Comparison of ENCODE assay signal across 16 mouse cellular contexts in genomic region chr14:11642977-11643376, GRCm38 (mm10).
DNase-seq lines count a peak whose midpoint lies in the region; ATAC-seq and TF ChIP-seq lines count a peak whose summit lies in the region.
"Had no signal": no experiment of that assay in that cellular context is flagged by ENCODE, and none has a peak within 500 bp of the region (broad histone marks: within the 10 kb centered on the region; RNA-seq: fewer than 3 reads in every experiment).

No protein-coding gene starts in this region.

- no peak for TF ChIP-seq CTCF in hindbrain, postnatal 0 days (IDR thresholded peaks at IDR 0.05; ENCODE audit: low read depth)
- TF ChIP-seq CTCF in small intestine, adult 2 months (IDR thresholded peaks at IDR 0.05; ENCODE audit: extremely low read depth, insufficient read length, insufficient replicate concordance, low read depth, low read length) = no peak

- H3K27ac ChIP-seq in hindbrain, postnatal 0 days = no peak overlapping the region
- no peak overlapping the region for H3K27ac ChIP-seq in hindbrain, embryonic 12.5 days
- H3K27ac ChIP-seq in small intestine, adult 2 months (ENCODE audit: insufficient read depth, low read depth, low read length) = peak overlapping the region; percentile 54
- H3K27ac ChIP-seq in embryonic facial prominence, embryonic 10.5 days (replicated peaks) = no peak overlapping the region
- H3K27ac ChIP-seq: hindbrain, embryonic 13.5 days; liver, embryonic 15.5 days; midbrain, embryonic 12.5 days; neural tube, embryonic 13.5 days had no signal

- H3K36me3 ChIP-seq in hindbrain, postnatal 0 days (ENCODE audit: insufficient read depth, low read length) = no peaks in the 10 kb centered on the region
- H3K36me3 ChIP-seq in hindbrain, embryonic 12.5 days = no peaks in the 10 kb centered on the region
- H3K36me3 ChIP-seq in small intestine, adult 2 months (ENCODE audit: control insufficient read depth, insufficient read depth, low read length) = no peaks in the 10 kb centered on the region
- H3K36me3 ChIP-seq in embryonic facial prominence, embryonic 10.5 days (replicated peaks) = no peaks in the 10 kb centered on the region
- H3K36me3 ChIP-seq: hindbrain, embryonic 13.5 days; liver, embryonic 15.5 days; midbrain, embryonic 12.5 days; neural tube, embryonic 13.5 days had no signal

- peak; percentile 45 for DNase-seq in hindbrain, postnatal 0 days (ENCODE audit: low spot score)
- DNase-seq in testis, postnatal 14 days (ENCODE audit: low spot score) = peak; percentile 28
- no peak for DNase-seq in testis, postnatal 10 days (ENCODE audit: low spot score)
- DNase-seq in fibroblast of lung, adult 2 months (ENCODE audit: low read depth) = peak; percentile 22
- no peak for DNase-seq in urinary bladder, postnatal 10 days (ENCODE audit: low spot score)
- no peak for DNase-seq in embryonic facial prominence, embryonic 10.5 days (ENCODE audit: low spot score)
- DNase-seq: layer of hippocampus, postnatal 36 days; right cerebral cortex, postnatal 4 days; thymus, adult 2 months had no signal

- no peaks in the 10 kb centered on the region for H3K27me3 ChIP-seq in hindbrain, postnatal 0 days (ENCODE audit: insufficient read depth, low read length)
- H3K27me3 ChIP-seq in hindbrain, embryonic 12.5 days = no peaks in the 10 kb centered on the region
- H3K27me3 ChIP-seq in small intestine, adult 2 months (ENCODE audit: control insufficient read depth, insufficient read depth, low read length) = no peaks in the 10 kb centered on the region
- no peaks in the 10 kb centered on the region for H3K27me3 ChIP-seq in embryonic facial prominence, embryonic 10.5 days (replicated peaks; ENCODE audit: low read depth, poor library complexity, severe bottlenecking)
- H3K27me3 ChIP-seq: hindbrain, embryonic 13.5 days; liver, embryonic 15.5 days; midbrain, embryonic 12.5 days; neural tube, embryonic 13.5 days had no signal

- 0 out of 2 replicates have a peak, but pooled peaks cover 2% of the 10 kb centered on the region for H3K4me1 ChIP-seq in hindbrain, postnatal 0 days (ENCODE audit: insufficient read depth, low read length)
- H3K4me1 ChIP-seq in hindbrain, embryonic 12.5 days = no peaks in the 10 kb centered on the region
- H3K4me1 ChIP-seq in small intestine, adult 2 months (ENCODE audit: control insufficient read depth, insufficient read depth, insufficient read length, low read length) = peaks cover 19% of the 10 kb centered on the region; the same call in 1 of the 2 replicates
- no peaks in the 10 kb centered on the region; the same call in 1 of the 2 replicates for H3K4me1 ChIP-seq in embryonic facial prominence, embryonic 10.5 days
- H3K4me1 ChIP-seq: hindbrain, embryonic 13.5 days; liver, embryonic 15.5 days; midbrain, embryonic 12.5 days; neural tube, embryonic 13.5 days had no signal

- TF ChIP-seq POLR2A in small intestine, adult 2 months (IDR thresholded peaks at IDR 0.05; ENCODE audit: low read depth, low read length) = no peak

- WGBS in hindbrain, postnatal 0 days = 68% methylated on average over 1 of the region's 1 CpGs
- WGBS in hindbrain, embryonic 12.5 days = 95% methylated on average over 1 of the region's 1 CpGs
- WGBS in small intestine, adult 2 months = 25% methylated on average over 1 of the region's 1 CpGs
- WGBS in embryonic facial prominence, embryonic 10.5 days = 93% methylated on average over 1 of the region's 1 CpGs

- H3K4me3 ChIP-seq in hindbrain, postnatal 0 days (ENCODE audit: low read length) = no peak overlapping the region
- no peak overlapping the region for H3K4me3 ChIP-seq in hindbrain, embryonic 12.5 days
- no peak overlapping the region for H3K4me3 ChIP-seq in small intestine, adult 2 months (ENCODE audit: low read depth, low read length)
- no peak overlapping the region for H3K4me3 ChIP-seq in embryonic facial prominence, embryonic 10.5 days
- H3K4me3 ChIP-seq: erythroblast, embryonic 14.5 days; hindbrain, embryonic 13.5 days; liver, embryonic 15.5 days; midbrain, embryonic 12.5 days; neural tube, embryonic 13.5 days had no signal

- no peaks in the 10 kb centered on the region for H3K9me3 ChIP-seq in hindbrain, postnatal 0 days (ENCODE audit: low read length)
- no peaks in the 10 kb centered on the region for H3K9me3 ChIP-seq in hindbrain, embryonic 12.5 days (replicated peaks)
- no peaks in the 10 kb centered on the region for H3K9me3 ChIP-seq in embryonic facial prominence, embryonic 10.5 days
- H3K9me3 ChIP-seq: hindbrain, embryonic 13.5 days; liver, embryonic 15.5 days; midbrain, embryonic 12.5 days; neural tube, embryonic 13.5 days had no signal

- no peak overlapping the region for H3K9ac ChIP-seq in hindbrain, postnatal 0 days (replicated peaks; ENCODE audit: low read length)
- no peak overlapping the region for H3K9ac ChIP-seq in hindbrain, embryonic 12.5 days
- H3K9ac ChIP-seq: hindbrain, embryonic 13.5 days; liver, embryonic 15.5 days; midbrain, embryonic 12.5 days; neural tube, embryonic 13.5 days had no signal

- no peak overlapping the region for H3K4me2 ChIP-seq in hindbrain, postnatal 0 days (ENCODE audit: low read depth, low read length)
- H3K4me2 ChIP-seq in hindbrain, embryonic 12.5 days (replicated peaks) = no peak overlapping the region
- H3K4me2 ChIP-seq: hindbrain, embryonic 13.5 days; liver, embryonic 15.5 days; midbrain, embryonic 12.5 days; neural tube, embryonic 13.5 days had no signal

- 0 out of 2 replicates have a peak, but pooled peaks have one; percentile 21 for ATAC-seq in hindbrain, postnatal 0 days
- no peak for ATAC-seq in hindbrain, embryonic 12.5 days (ENCODE audit: low FRiP score)

Comparison
In these comparisons a context has a peak if more than half of its experiments do, and no peak if none do; other contexts are left out.
1. DNase-seq: peak in hindbrain, postnatal 0 days (single experiment), testis, postnatal 14 days (single experiment) and fibroblast of lung, adult 2 months (single experiment); none in testis, postnatal 10 days (single experiment), urinary bladder, postnatal 10 days (single experiment) and embryonic facial prominence, embryonic 10.5 days (single experiment).